Mouse (Mus musculus) adrenal gland, postnatal 14 days (tissue): ENCODE data around the gene Gm26602. TPM values are rescaled to one million over a fixed set of nuclear protein-coding genes. Genes with fewer than 3 reads are reported as not detected.
A peak's percentile ranks its signal among the peaks of the same experiment; 100 is the strongest.

Experiments
- DNase-seq: peaks from one replicate; pipeline ENCODE4 v3.0.0; 2021; ENCODE audit warnings: mixed read lengths
- long read RNA-seq, 2 experiments: library from polyadenylated mRNA; stranded (forward); transcript quantifications; one replicate each; pipeline ENCODE4 v2.0.0; 2021
- total RNA-seq: library from RNA; stranded (reverse); gene quantifications from 2 replicates; pipeline ENCODE4 v1.2.3, GENCODE M21; 2021

Gm26602 gene
- not detected in 2 replicates for total RNA-seq
- long read RNA-seq, experiment 1, result 0 reads
- long read RNA-seq, experiment 2, result 0 reads

DNA sequence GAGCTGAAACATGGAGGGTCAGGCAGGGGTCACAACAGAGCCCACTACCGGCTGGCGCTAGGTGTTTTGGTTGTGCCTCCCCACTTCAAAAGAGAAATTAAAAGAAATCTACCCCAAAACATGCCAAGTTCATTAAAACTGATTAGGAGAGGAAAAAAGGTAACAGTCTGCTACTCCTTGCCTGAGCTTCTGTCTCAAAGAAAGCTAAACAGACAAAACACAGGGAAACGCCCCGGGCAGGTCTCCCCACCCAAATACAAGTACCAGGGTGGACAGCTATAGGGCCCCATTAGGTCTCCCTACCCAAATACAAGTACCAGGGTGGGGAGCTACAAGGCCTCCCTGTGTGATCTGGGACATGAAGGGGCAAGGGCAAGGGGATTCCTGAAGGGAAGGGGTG is at the start of gene Gm26602:
TSS of gene Gm26602 (plus strand) at position 301 of the 400 bp plus-strand sequence.
- no peak for DNase-seq

DNA sequence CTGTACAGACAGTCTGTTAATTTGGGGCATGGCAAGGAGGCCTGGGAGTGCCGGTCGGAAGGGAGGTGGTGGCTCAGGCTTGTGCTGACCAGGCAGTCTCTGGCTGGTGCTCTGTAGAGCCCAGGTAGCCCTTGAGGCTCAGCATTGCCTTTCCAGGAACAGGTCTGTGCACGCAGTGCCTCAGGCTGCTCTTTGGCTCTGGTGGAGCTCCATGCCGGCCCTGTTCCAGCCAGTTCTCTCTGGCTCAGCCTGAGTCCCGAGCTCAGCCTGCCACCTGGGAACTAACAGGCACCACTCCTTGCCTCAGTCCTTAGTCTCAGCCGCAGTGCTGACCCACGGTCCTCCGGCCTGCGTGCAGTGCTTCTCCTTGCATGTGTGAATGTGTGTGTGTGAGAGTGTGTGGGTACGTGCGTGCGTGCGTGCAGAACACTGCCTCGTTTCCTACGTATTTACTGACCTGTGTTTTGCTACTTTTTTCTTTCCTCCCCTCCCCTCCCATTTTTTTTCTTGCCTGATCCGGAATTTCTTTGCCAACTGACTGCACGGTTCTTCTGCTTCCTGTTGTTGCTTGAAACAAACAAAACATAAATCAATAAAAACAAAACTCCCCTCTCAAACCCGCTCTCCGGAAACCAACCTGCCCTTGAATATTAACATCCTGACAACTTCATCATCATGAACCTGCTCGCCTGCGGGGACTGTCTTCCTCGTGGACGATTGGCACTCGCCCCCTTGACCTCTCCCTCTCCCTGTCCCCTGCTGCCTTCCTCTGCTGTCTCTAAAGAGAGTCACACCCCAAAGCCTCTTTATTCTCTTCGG is 49.2 kb upstream of the Gm26602 start:
- no peak for DNase-seq

DNA sequence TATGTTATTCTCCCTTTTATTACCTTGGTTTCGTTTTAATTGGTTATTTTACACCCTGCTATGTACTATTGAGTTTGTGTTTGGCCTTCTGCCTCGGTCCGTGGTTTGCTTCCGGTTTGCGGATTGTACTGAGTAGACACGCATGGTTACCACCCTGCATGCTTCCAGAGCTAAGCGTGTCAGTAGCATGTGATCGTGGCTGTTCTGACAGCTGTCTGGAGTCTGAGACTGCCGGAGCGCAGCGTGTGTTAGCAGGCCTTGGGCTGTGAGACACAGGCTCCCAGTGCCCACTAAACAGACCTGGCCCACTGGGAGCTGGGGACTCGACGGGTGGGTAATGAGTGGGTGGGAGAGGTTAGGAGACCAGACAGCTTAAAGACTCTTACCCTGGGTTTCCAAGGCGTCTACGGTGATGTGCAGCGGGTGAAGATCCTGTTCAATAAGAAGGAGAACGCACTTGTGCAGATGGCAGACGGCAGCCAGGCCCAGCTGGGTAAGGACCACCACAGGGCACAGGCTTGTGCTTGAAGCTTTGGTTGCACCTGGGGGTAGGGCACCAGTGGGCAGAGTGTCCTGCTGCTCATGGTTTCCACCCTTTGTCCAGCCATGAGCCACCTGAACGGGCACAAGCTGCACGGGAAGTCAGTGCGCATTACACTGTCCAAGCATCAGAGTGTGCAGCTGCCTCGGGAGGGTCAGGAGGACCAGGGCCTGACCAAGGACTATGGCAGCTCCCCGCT is 48.4 kb upstream of the Gm26602 start:
- no peak for DNase-seq

DNA sequence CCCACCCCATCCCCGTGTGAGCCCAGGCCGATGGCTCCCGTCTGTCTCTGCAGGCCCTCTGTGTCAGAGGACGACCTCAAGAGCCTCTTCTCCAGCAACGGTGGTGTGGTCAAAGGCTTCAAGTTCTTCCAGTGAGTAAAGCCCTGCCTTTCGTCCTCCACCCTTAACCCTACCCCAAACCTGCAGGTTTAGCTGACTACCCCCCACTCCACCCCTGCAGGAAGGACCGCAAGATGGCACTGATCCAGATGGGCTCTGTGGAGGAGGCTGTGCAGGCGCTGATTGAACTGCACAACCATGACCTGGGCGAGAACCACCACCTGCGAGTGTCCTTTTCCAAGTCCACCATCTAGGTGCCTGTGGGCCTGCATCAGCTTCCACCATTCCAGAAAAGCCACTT is 47.7 kb upstream of the Gm26602 start:
- DNase-seq, result no peak

DNA sequence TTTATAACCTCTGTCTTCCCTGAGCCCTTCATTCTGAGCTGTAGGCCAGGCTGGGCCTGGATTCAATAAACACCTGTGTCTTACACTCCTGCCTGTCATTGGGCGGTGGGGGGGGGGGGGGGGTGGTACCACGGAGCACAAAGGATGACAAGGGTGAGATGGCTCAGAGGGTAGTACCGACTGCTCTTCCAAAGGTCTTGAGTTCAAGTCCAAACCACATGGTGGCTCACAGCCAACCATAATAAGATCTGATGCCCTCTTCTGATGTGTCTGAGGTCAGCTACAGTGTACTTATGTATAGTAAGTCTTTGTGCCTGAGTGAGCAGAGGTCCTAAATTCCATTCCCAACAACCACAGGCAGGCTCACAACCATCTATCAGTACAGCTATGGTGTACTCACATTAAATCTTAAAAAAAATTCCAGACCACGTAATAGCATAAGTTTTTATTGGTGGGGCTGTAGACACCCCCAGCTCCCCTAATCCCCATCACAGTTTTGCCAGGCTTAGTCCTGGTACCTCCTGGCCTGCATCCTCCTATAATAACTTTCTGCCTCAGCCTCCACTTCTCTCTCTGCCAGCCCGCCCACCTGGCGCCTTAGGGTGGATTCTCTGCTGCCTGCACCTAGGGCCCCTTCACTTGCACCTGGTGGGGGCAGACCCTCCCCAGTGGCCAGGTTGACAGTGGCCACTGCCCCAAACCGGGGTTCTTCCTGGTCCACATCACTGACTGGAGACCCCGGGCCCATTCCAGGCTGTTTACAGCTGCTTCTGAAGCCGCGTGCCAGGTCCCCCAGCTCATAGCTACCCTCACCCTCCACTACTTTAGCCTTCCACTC is 46.1 kb upstream of the Gm26602 start:
- no peak for DNase-seq

DNA sequence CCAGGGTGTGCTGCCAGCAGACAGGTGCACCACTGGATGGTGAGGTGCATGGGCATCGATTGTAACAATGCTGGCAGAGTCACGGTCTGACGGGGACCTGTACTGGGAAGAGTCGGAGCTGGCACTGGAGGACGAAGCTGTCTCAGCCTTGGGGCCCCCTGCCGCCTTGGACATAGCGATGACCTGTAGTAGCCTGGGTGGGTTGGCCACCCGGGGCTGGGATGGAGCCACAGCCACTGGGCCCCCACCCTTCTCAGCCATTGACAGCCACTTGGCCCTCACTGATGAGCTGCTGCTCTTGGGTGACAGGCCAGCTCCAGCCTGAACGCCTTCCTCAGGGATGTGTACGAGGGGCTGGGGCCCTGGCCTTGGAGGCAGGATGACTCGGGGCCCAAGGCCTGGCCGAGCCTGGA is 45.5 kb upstream of the Gm26602 start:
- DNase-seq, result peak; percentile 52

DNA sequence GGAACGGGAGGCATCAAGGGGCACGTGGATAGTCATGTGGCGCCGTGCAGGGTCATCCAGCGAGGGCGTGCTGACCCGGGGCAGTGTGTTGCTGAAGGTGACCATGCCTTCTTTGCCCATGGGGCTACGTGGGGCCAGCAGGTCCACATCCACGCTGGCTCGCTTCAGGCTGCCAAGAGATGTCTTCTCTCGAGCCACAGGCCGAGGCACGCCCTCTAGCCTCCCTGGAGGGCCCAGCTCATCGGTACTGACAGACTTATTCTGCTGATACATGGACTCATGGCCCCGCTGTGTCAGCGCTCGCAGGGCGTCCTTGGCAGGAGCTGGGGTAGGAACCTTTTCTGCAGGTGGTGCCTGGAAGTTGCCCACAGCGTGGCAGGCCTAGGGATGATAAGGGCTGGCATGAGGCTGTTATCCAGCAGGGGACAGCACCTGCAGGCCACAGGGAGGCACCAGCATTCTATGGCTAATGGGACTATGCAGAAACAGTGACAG is 44.8 kb upstream of the Gm26602 start:
- DNase-seq, result peak; percentile 70

DNA sequence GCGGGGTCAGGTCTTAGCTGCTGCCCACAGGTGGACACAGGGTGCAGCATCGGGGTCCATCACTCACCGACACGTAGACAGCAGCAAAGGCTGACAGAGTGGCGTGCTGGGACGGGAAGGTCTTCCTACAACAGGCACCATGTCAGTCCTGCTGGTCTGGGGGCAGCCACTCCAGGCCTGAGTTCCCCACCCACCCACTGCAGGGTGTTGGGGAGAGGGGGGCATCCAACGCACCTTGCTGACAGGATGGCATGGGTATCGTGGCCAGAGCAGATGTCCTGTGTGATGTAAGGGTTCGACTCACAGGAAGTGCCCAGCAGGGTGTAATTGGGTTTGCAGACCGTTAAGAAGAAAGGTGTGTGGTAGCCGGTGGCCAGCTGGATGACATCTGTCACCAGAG is 44.1 kb upstream of the Gm26602 start:
- DNase-seq, result no peak

DNA sequence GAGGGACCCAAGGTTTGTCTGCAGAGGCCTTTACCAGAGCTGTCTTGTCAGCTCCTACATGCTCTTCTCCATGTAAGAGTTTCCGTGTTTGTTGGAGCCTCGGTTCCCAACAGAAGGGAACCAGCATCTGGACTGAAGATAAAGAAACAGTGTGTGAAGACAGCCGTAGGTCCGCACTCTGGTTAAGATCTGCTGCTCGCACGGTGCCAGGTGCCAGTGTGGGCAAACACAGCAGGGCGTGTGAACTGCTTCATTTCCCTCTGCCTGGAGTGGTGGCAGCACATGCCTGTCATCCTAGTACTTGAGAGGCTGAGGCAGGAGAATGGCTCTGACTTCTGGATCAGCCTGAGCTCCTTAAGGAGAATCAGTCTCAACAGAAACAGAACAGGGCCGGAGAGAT is 38.8 kb upstream of the Gm26602 start:
- DNase-seq, result no peak

DNA sequence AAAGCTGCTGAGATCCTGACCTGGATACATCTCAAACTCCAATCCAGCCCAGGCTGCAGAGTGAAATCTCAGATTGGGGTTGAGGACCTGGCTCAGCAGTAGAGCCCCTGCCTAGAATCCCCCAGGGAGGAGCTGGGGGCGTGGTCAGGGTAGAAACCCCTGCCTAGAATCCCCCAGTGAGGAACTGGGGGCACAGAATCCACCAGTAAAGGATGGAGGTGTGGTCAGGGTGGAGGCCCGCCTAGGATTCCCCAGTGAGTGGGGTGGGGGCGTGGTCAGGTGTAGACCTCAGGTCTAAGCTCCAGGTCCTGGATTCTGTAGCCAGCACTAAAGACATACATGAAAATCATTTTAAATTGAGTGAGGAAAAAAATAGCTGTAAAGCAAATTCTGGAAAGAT is 37.8 kb upstream of the Gm26602 start:
- DNase-seq, result no peak

DNA sequence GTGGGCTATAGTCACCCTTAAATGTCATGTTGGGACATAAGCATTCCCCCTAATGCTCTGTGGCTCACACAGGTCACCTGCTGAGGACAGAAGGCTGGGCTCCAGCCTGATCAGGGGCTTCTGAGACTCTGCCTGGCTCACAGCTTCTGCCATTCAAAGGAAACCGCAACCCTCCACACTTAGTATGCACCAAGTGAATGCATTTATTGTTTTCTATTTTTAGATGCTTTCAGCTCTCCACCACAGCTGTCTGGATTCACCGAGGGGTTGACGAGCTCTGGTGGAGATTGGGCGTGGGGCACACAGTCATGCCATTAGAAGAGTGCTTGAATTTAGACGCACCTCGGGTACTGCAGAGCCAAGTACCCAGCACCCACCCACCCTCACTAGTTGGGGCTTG is 37.3 kb upstream of the Gm26602 start:
- no peak for DNase-seq

DNA sequence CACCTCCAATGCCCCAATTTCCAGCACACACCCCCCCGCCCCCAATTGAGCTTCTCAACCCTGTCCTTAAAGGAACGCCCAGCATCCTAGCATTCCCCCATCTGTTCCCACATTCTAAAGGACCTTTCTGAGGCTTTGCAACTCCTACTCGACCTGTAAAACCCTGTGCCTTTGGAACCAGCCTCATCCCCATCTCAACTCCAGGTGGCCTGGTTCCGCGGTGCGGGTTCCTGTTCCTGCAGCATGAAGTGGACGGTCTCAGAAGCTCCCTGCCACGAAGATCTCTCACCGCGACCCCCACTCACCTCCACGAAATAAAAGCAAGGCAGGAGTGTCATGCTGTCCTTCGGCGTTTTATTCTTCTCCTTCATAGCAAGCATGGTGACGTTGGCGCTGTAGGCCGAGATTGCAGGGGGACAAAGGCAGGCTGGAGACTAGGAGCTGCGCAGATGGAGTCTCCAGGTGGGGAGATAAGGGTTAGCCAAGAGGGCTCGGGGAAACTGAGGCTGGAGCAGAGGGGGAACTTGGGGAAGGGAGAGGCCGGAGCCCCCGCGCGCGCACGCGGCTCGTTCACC is 36.9 kb upstream of the Gm26602 start:
- DNase-seq, result no peak

DNA sequence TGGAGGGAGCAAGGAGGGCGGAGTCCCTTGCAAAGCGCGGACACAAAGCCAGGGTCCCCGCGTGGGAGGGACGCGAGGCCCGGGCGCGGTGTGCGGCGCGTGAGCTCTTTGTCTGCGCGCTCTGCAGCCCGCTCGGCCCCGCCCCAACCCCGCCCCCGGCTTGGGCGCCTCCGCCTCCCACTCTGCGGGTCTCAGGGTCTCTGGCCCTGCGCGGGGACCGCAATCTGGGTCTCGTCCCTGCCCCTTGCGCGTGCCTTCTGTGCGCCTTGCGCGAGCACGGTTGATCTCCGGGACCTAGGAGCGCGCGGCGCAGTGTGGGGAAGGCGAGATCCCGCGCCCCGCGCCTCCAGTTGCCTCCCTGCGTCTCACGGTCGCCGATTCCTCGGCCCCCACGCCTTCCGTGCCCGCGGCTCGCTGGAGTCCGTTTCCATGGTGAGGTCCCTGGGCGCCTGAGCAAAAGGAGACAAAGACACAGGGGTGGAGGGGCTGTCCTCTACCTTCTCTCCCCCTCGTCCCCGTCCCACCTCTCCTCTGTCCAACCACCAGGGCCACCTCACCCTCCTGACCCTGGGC is 36.3 kb upstream of the Gm26602 start, which contains the start of the genes Prtn3 and Plppr3:
TSS of gene Prtn3 (plus strand) at position 187 of the 573 bp plus-strand sequence.
TSS of gene Plppr3 (minus strand) at position 345 of the 573 bp plus-strand sequence.
- DNase-seq, result peak; percentile 38

DNA sequence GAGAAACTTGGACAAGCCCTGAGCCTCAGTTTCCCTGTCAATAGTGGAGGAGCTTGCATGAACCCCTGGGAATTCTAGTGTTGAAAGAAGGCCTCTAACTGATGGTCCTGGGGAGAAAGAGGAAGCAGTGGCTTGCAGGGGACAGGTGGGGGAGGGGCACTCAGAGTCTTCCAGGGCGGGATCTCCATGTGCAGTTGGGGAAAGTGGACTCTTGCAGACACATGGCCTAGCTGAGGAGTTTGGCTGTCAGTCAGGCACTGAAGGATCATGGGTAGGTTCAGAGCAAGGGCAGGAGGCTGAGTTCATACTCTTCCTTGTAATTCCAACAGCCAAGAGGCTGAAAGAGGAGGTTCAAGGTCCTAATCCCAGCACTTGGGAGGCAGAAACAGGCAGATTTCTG is 33.5 kb upstream of the Gm26602 start:
- DNase-seq, result no peak

DNA sequence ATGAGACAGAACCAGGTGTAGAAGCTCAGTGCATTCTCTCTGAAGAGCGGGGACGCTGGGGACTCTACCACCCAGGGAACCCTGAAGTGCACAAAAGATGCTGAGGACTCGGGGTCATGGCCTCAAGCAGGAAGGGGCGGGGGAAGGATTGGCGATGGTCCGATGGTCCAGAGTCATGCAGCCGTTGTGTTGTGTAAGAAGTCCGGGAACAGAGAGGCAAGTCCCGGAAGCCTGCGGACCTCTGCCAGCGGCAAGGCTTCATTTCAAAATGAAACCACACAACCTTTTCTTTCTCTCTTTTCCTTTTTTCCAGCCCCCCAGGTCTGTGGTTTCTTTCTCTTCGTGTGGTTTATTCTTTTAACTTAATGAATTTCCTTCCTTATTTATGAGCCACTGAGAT is 32.9 kb upstream of the Gm26602 start:
- peak; percentile 69 for DNase-seq

DNA sequence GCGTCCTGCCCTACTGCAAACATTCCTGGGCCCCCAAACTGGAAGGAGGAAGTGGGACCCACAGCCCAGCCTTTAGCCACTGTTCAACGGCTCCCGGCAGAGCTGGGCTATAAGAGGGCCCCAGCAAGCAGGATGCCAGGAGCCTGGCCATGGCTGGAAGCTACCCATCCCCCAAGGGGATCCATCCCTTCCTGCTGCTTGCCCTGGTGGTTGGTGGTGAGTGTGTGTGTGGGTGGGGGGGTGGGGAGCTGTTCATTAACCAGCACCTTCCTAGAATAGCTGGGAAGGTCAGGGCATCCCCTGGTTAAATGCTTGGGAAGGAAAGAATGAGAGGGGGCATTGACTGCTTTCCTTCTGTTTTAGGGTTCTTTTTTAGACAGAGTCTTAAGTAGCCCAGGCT is 31.1 kb upstream of the Gm26602 start:
- no peak for DNase-seq

DNA sequence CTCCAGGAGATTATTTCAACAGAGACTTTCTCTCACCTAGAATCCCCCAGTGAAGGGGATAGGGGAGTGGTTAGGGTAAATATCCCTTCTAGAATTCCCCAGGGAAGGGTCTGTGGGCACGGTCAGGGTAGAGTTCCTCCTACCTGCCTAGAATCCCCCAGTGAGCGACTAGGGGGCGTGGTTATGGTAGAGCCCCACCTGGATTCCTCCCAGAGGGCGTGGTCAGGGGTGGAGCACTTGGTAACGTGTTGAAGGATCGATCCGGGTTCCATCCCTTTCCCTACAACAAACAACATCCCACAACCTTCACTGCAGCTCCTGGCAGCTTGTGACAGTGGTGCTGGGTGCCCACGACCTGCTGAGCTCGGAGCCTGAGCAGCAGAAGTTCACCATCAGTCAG is 29.9 kb upstream of the Gm26602 start:
- DNase-seq, result no peak

DNA sequence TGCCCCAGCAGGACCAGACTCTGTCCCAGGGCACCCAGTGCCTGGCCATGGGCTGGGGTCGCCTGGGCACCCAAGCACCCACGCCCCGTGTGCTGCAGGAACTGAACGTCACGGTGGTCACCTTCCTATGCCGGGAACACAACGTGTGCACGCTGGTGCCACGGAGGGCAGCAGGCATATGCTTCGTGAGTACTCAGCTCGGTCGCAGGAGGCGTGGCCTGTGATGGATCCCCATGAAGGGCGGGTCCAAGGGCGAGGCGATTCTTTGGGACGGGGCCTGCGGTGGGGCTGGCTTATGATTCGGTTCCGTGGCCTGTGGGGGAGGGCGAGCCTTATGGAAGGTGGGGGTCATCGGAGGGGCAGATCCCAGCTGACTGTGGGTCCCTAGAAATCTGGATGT is 28.7 kb upstream of the Gm26602 start:
- DNase-seq, result peak; percentile 59

DNA sequence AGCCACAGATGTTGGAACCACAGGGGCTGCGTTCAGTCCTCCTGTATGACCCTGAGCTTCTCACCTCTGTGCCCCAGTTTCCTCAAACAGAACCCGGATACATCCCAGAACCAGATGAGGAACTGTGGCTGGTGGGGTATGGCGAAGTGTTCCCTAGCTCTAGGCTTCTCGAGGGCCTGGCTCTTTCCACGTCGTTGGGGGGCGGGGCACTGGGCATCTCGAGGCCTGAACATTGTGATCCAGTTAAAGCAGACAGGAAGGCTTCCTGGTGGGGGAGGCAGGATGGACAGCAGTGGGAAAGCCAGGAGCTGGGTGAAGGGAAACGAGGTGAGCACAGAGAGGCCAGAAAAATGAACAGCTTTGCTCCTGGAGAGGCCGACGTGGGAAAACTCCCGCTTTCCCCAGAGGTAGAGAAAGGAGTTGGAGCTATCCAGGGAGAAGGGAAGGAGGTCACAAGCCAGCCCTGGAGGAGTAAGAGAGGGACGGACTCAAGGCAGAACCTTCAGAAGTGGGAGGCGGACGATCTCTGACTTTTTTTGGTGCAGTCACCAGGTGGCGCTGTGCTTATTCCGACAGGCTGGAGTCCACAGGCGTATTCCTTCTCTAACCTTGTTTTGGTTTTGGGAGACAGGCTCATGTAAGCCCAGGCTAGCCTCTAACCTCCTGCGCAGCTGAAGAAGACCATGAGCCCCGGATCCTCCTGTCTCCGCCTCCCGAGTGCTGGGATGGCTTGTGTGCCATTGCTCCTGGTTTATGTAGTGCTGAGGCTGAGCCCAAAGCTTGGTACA is 27.2 kb upstream of the Gm26602 start:
- DNase-seq, result peak; percentile 89

DNA sequence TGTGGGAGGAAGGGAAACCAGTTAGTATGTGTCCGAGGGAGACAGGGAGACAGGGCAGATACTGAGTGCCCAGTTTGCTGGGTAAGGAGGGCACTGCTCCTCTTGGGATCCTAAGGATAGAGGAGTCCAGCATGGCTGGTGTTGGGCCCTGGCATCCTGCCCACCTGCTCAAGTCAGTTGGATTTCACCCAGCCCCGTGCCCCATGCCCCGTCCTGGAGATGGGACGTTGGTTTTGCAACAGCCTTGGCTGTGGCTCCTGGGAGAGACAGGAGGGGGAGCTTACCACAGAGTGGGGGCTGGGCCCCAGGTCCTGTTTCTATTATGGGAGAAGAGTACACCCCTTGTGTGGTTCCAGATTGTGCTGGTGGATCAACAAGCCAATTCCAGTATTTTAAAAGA is 26.2 kb upstream of the Gm26602 start:
- peak; percentile 88 for DNase-seq

DNA sequence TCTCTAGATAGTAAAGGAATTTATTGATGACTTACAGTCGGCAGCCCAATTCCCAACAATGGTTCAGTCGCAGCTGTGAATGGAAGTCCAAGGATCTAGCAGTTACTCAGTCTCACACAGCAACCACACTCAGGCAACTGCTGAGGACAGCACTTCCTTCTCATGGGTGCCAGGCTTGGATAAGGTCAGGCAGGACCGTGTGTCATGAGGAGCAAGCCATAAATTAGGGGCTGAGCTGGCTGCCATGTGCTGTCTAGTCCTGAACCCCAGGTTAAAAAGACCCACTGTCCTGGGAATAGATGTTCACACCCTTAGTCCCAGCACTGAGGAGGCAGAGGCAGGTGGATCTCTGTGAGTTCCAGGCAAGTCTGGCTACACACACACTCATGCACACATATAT is 25.7 kb upstream of the Gm26602 start:
- DNase-seq, result peak; percentile 48
